Mouse (Mus musculus) ES-Bruce4 (cell line): ENCODE data around the gene Cysrt1. TPM values are rescaled to one million over a fixed set of nuclear protein-coding genes. Genes with fewer than 3 reads are reported as not detected.
A peak's percentile ranks its signal among the peaks of the same experiment; 100 is the strongest.

Experiments used
- H3K27ac ChIP-seq: 2 replicates; pipeline ENCODE4 v1.5.1; 2012; ENCODE audit warnings: low read length, inconsistent platforms; ENCODE audit not compliant: insufficient read depth
- H3K27me3 ChIP-seq: 2 replicates; pipeline ENCODE4 v1.6.1; 2012; ENCODE audit warnings: mild to moderate bottlenecking, low read length, inconsistent platforms; ENCODE audit not compliant: control insufficient read depth, poor library complexity, insufficient read depth, severe bottlenecking
- H3K36me3 ChIP-seq: 2 replicates; pipeline ENCODE4 v1.6.1; 2012; ENCODE audit warnings: inconsistent platforms, mild to moderate bottlenecking, low read length, moderate library complexity; ENCODE audit not compliant: control insufficient read depth, poor library complexity, insufficient read depth, severe bottlenecking
- H3K4me1 ChIP-seq: one replicate; pipeline ENCODE4 v1.8.1; 2011; ENCODE audit warnings: low read length; ENCODE audit not compliant: control insufficient read depth, insufficient read depth
- H3K4me3 ChIP-seq: 2 replicates; pipeline ENCODE4 v1.5.1; 2011; ENCODE audit warnings: low read depth, mild to moderate bottlenecking, low read length
- H3K9ac ChIP-seq: 2 replicates; pipeline ENCODE4 v1.6.1; 2012; ENCODE audit warnings: low read depth, mild to moderate bottlenecking, inconsistent platforms; ENCODE audit not compliant: poor library complexity, severe bottlenecking
- H3K9me3 ChIP-seq: replicated peaks from 2 replicates; pipeline ENCODE4 v1.6.1; 2012; ENCODE audit warnings: mild to moderate bottlenecking, low read length, inconsistent platforms; ENCODE audit not compliant: control insufficient read depth, poor library complexity, insufficient read depth, severe bottlenecking
- CTCF ChIP-seq: IDR thresholded peaks from one replicate; pipeline ENCODE4 v1.8.1; 2011; ENCODE audit warnings: low read depth, low read length
- EP300 ChIP-seq: IDR thresholded peaks from 2 replicates; pipeline ENCODE4 v1.6.1; 2011; ENCODE audit warnings: low read depth, low read length; ENCODE audit not compliant: insufficient read depth
- POLR2A ChIP-seq: IDR thresholded peaks from one replicate; pipeline ENCODE4 v1.8.1; 2011; ENCODE audit warnings: low read length; ENCODE audit not compliant: insufficient read depth
- polyA plus RNA-seq: library from polyadenylated mRNA; stranded (reverse); fragments of >200 nt; gene quantifications from 2 replicates; pipeline ENCODE4 v1.2.4, GENCODE M21; 2011; ENCODE audit warnings: low read depth; ENCODE audit not compliant: missing spikeins, insufficient read depth, insufficient read length

Gene Cysrt1
- polyA plus RNA-seq = not detected in 2 replicates

GRCm38 (mm10) chr2:25242101-25242506 lies at the start of gene Cysrt1, which contains the start of gene Rnf208:
Gene Cysrt1, minus strand, starts transcription at chr2:25242452.
Gene Rnf208, plus strand, starts transcription at chr2:25242255.
- Histone ChIP-seq H3K27ac (peak within 1 kb of the TSS; percentile 14), H3K27me3 (no peaks in the 10 kb centered on the region), H3K9me3 (no peaks in the 10 kb centered on the region), H3K9ac (peak within 1 kb of the TSS; percentile 81), H3K4me3 (peak within 1 kb of the TSS; percentile 71), H3K36me3 (no peaks in the 10 kb centered on the region), H3K4me1 (peaks cover 11% of the 10 kb centered on the region)
- TF ChIP-seq CTCF (no peak), POLR2A (no peak), EP300 (no peak)

- H3K4me1 ChIP-seq = no peaks in the 10 kb centered on the region
- peak overlapping the region; percentile 9; the same call in 1 of the 2 replicates for H3K9ac ChIP-seq
- H3K4me3 ChIP-seq = peak overlapping the region; percentile 51; the same call in 1 of the 2 replicates
- no peaks in the 10 kb centered on the region for H3K36me3 ChIP-seq
- TF ChIP-seq POLR2A = no peak
- no peaks in the 10 kb centered on the region for H3K9me3 ChIP-seq
- H3K27me3 ChIP-seq = peaks cover 11% of the 10 kb centered on the region; the same call in 1 of the 2 replicates
- no peak overlapping the region for H3K27ac ChIP-seq
These were observed 49.2 kb upstream of the Cysrt1 start for GRCm38 (mm10) chr2:25291184-25292053.

- H3K27ac ChIP-seq = no peak overlapping the region
- H3K27me3 ChIP-seq = peaks cover 11% of the 10 kb centered on the region; the same call in 1 of the 2 replicates
- TF ChIP-seq POLR2A (no peak), EP300 (no peak), CTCF (no peak)
- H3K36me3 ChIP-seq = no peaks in the 10 kb centered on the region
- H3K9me3 ChIP-seq = no peaks in the 10 kb centered on the region
- H3K4me1 ChIP-seq = peaks cover 4% of the 10 kb centered on the region
- H3K9ac ChIP-seq = no peak overlapping the region
- peak overlapping the region; percentile 51 for H3K4me3 ChIP-seq
These were observed 48.5 kb upstream of the Cysrt1 start for GRCm38 (mm10) chr2:25290816-25291130.

GRCm38 (mm10) chr2:25290101-25290815 lies 48.0 kb upstream of the Cysrt1 start:
- Histone ChIP-seq H3K36me3 (no peaks in the 10 kb centered on the region), H3K4me1 (peaks cover 4% of the 10 kb centered on the region), H3K4me3 (peak overlapping the region; percentile 51), H3K27ac (no peak overlapping the region), H3K9me3 (no peaks in the 10 kb centered on the region), H3K27me3 (peaks cover 11% of the 10 kb centered on the region; the same call in 1 of the 2 replicates), H3K9ac (peak overlapping the region; percentile 9; the same call in 1 of the 2 replicates)
- TF ChIP-seq POLR2A (no peak), CTCF (no peak), EP300 (no peak)

GRCm38 (mm10) chr2:25289651-25290050 lies 47.4 kb upstream of the Cysrt1 start, which contains the start of gene Lrrc26:
Gene Lrrc26, plus strand, starts transcription at chr2:25289915.
- H3K27ac ChIP-seq = no peak within 1 kb of the TSS
- H3K4me3 ChIP-seq = peak within 1 kb of the TSS; percentile 51
- peak within 1 kb of the TSS; percentile 9; the same call in 1 of the 2 replicates for H3K9ac ChIP-seq
- peaks cover 4% of the 10 kb centered on the region for H3K4me1 ChIP-seq
- no peak for TF ChIP-seq CTCF
- H3K27me3 ChIP-seq = peaks cover 11% of the 10 kb centered on the region; the same call in 1 of the 2 replicates
- H3K9me3 ChIP-seq = no peaks in the 10 kb centered on the region
- H3K36me3 ChIP-seq = no peaks in the 10 kb centered on the region; the same call in 1 of the 2 replicates
